Mouse (Mus musculus) gastrocnemius, postnatal 14 days (tissue): ENCODE measurements around the gene Carm1. TPM values are rescaled to one million over a fixed set of nuclear protein-coding genes. Genes with fewer than 3 reads are reported as not detected.
A peak's percentile ranks its signal among the peaks of the same experiment; 100 is the strongest.

Source experiments
- DNase-seq: peaks from one replicate; pipeline ENCODE4 v3.0.0; 2021; ENCODE audit warnings: mixed read lengths
- intact Hi-C: fragments of 180-260 bp; cut with DNase I; formaldehyde crosslinking; loops from one replicate; pipeline ENCODE4 v1.15.1; 2025; ENCODE audit warnings: low total_unique reads
- total RNA-seq, 2 experiments: library from RNA; stranded (reverse); gene quantifications; 2 replicates each; pipeline ENCODE4 v1.2.3; 2021

Gene Carm1
- total RNA-seq, 2 experiments from 2014 or later: 62.8 to 68.0 TPM

DNA sequence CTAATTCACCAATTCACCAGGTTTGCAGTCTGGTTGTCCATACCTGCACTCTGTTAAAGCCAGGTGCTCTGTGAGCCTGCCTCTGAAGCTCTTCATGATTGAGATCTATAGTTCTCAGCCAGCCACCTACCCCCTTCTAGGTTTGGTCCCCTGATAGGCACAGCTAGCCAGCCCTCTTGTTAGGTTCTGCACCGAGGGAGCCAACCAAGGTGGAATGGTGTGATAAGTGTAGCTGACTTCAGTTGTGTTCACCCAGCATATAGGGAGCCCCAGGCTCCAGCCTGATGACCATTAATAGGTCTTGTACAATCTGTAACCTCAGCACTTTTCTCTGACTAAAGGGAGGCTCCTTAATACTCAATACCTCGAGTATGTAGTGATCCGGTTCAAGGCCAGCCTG, 53.5 kb downstream of the Carm1 start:
- no peak for DNase-seq
- intact Hi-C loops: loop anchor here (5.0 to 10.0 kb wide), 2 partner anchors 72 to 275 kb away; no protein-coding TSS in a partner anchor

DNA sequence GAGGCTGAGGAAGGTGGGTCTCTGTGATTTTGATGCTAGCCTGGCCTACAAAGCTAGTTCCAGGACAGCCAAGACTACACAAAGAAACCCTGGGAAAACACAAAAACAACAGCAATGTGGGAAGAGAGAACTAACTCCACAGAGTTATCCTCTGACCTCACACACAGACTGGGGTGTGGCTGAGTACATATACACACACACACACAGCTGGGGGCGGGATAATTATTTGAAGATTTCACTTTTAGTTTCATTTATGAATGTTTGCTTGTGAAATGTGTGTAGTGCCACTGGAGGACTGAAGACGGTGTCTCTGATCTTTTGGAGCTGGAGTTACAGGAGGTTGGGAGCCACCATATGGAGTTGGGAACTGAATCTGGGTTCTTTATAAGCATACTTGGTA, 54.4 kb downstream of the Carm1 start:
- no peak for DNase-seq
- intact Hi-C loops: loop anchor here (5.0 to 10.0 kb wide), 2 partner anchors 71 to 274 kb away; no protein-coding TSS in a partner anchor

DNA sequence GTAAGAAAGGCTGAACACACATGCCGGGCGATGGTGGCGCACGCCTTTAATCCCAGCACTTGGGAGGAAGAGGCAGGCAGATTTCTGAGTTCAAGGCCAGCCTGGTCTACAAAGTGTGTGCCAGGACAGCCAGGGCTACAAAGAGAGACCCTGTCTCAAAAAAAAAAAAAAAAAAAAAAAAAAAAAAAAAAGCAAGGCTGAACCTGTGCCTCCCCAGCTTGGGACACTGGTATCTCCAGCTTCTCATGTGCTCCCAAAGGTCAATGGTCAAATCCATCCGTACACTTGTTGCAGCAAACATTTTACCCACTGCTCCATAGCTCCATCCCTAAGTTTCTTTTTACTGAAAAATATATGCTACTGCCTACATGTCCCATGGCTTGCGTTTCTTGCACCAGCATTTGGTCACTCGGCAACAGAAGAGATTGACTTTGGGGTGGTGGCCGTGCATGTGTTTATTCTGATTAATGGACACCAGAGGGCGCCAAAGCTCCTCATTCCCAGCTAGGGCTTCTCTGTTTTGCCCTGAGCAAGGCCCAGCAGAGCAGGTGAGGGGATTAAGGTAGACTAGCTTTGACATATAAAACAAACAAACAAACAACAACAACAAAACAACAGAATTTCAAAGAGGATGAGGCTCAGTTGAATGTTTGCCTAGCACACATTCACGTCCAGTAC, 55.2 kb downstream of the Carm1 start:
- intact Hi-C loops: loop anchor here (5.0 to 10.0 kb wide), 2 partner anchors 70 to 273 kb away; no protein-coding TSS in a partner anchor
- DNase-seq: peak; percentile 55

DNA sequence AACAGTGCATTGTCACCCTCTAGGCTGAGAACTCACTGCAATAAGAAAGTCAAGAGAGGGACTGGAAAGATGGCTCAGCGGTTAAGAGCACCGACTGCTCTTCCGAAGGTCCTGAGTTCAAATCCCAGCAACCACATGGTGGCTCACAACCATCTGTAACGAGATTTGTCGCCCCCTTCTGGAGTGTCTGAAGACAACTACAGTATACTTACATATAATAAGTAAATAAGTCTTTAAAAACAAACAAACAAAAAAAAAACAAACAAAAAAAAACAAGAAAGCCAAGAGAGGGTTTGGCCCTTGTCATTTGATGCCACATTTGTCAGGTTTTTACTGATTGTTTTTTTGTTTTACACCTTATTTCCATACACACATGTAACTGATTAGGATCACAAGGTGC, 57.4 kb downstream of the Carm1 start:
- intact Hi-C loops: loop anchor here (5.0 to 10.0 kb wide), 2 partner anchors 68 to 271 kb away; no protein-coding TSS in a partner anchor
- no peak for DNase-seq

DNA sequence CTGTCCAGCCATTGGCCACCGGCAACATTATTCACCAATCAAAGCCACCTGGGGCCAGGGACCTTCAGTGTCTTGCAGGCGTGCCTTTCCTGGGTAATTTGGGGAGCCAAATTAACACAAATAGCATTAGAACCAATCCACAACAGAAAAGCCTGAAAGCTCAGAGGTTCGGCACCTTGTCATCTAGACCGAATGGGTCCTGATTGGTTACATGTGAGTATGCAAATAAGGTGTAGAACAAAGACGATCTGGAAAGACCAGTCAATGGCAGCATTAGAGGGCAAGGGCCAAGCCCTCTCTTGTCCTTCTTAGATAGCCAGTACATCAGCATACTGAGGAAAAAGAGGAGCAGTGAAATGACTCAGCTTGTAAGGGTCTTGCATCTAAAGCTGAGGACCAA, 59.2 kb downstream of the Carm1 start:
- intact Hi-C loops: loop anchor here (10.0 kb wide), 1 partner anchor 269 kb away; no protein-coding TSS in a partner anchor
- no peak for DNase-seq

DNA sequence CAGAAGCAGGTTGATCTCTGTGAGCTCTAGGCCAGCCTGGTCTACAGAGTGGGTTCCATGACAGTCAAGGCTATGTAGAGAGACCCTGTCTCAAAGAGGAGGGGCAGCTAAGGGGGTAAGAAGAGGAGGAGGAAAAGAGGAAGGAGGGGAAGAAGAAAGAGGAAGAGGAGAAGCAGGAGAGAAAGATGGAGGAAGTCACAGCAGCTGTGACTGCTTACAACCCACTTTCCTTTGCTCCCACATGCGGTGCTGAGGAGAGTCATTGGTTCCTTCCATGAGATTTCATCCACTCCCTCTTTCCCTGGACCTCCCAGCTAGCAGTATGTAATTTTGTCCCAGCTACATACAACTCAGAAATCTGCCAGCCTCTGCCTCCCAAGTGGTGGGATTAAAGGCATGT, 60.0 kb downstream of the Carm1 start:
- intact Hi-C loops: loop anchor here (10.0 kb wide), 1 partner anchor 268 kb away; no protein-coding TSS in a partner anchor
- DNase-seq: no peak

DNA sequence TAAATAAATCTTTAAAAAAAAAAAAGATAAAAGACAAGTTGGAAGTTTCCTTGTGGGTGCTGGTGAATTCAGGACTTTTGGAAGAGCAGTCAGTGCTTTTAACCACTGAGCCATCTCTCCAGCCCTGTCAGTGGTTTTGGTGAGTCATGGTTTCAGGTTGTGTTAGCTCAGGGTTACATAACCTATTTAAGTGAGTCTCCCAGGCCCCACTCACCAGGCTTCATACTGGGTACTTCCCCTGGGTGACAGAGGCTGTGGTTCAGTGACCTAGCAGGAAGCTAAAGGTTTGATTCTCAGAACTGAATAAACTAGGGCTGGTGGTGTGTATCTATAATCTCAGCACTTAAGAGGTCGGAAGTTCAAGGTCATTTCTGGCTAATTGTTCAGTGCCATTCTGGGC, 63.2 kb downstream of the Carm1 start:
- intact Hi-C loops: loop anchor here (10.0 kb wide), 1 partner anchor 265 kb away; no protein-coding TSS in a partner anchor
- no peak for DNase-seq

DNA sequence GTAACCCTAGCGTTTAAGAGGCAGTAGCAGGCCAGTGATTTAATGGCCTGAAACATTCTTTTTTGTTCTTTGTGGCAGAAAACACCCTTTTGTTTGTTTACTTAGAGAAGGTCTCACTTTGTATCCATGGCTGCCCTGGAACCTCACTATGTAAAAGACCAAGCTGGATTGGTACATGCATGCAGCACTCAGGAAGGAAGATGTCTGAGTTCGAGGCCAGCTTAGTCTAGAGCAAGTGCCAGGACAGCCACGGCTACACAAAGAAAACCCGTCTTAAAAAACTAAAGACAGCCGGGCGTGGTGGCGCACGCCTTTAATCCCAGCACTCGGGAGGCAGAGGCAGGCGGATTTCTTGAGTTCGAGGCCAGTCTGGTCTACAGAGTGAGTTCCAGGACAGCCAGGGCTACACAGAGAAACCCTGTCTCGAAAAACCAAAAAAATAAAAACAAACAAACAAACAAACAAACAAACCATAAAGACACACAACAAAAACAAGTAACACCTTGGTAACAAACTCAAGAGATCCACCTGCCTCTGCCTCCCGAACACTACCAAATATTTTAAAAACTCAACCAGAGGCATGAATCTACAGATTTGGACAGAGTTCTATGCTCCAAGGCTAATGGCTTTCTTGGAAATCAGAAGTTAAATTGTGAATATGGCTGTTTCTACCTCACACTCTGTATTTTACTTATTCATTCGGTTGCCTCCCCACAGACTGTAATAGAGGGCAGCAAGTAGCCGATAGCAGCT, 68.3 kb downstream of the Carm1 start:
- no peak for DNase-seq

DNA sequence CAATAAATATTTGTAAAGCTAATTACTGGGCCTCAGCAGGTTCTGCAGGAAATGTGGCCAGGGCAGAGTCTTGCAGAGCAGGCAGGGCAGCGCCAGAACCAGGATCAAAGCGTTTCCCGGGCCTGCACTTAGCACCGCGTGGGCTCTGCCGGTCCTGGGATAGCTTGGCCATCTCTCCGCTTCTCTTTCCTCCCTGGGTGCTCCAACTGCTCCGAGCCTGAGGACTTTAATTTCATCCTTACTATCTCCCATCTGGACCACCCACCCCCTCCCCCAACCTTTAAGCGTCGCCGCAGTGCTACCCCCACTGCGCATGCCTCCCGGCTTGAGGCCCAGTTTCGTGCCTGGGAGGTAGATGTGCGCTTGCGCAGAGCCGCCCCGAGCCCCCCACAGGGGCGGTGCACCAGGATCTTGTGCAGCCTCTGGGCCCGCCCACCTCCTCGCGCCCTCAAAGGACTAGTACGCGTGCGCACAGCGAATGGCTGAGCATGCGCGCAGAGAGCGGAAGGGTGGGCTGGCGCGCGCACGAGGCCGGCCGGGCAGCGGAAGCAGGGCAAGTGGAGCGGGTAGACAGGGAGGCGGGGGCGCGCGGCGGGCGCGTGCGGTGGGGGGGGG, 69.0 kb downstream of the Carm1 start, which contains the start of gene Smarca4:
TSS of gene Smarca4 (plus strand) at position 553 of the 615 bp plus-strand sequence.
- peak; percentile 99 for DNase-seq
- intact Hi-C loops: no loop called here

More for the DNA sequence above, 68.3 kb downstream of the Carm1 start:
- intact Hi-C loops: no loop called here

DNA sequence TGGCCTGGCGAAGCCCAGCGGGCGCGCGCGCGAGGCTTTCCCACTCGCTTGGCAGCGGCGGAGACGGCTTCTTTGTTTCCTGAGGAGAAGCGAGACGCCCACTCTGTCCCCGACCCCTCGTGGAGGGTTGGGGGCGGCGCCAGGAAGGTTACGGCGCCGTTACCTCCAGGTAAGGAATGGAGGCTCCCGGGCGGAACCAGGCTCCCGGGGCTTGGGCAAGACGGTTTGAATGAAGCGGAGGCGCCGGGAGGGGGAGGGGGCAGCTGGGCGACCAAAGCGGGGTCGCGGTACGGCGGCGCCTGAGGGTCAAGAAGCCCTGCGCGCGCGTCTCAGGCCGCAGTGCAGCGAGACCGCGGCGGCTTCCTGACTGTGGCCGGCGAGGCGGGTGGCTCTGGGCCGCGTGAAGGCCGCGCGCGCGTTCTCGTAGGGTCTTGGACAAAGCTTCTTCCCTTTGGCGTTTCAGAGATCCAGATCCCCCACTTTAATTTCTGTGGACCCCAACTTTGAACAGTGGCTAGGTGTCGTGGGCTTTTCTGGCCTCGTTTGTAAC, 69.6 kb downstream of the Carm1 start:
- DNase-seq: peak; percentile 92
- intact Hi-C loops: no loop called here

DNA sequence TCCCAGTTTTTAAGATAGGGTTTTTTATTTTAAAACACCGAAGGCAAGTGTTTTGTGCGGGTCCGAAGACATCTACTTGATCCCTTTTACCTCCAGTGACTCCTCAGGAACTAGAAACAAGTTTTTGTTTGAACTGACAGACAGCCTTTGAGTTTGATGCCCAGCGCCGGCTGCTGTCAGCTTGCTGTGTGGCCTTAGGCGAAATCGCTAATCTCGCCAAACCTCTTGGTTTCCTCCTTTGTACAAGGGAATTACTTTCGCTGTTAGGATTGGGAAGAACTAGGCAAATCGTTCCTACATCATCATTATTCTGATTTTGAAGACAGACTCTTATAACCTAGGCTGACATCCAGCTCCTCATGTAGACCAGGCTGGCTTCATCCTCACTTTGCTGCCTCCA, 70.4 kb downstream of the Carm1 start:
- intact Hi-C loops: no loop called here
- no peak for DNase-seq

DNA sequence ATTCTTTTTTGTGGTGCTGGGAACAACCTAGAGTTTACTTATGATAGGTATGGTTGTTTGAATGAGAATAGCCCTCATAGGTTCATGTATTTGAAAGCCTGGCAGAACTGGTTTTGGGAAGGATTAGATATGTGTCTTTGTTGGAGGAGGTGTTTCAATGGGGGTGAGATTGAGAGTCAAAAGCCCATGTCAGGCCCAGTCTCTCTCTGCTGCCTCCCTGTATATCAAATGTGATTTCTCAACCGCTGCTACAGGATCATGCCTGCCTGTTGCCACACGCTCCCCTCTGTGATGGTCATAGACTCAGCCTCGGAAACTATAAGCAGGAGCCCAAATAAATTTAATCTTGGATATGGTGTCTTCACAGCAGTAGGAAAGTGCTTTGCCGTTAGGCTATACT, 73.5 kb downstream of the Carm1 start:
- intact Hi-C loops: no loop called here
- DNase-seq: no peak

DNA sequence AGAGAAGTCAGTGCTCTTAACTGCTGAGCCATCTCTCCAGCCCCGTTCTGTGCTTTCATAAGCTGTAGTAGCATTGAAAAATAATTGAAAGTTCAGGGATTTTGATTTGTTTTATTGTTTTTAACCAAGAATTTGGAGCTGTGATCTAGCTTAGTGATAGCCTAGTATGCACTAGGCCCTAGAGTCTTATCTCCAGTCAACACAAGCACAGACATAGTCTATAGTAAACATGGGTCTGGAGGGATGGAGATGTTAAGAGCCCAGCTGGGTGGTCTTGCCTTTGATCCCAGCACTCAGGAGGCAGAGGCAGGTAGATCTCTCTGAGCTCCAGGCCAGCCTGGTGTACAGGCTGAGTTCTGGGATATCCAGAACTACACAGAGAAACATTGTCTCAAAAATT, 76.0 kb downstream of the Carm1 start:
- intact Hi-C loops: no loop called here
- no peak for DNase-seq

DNA sequence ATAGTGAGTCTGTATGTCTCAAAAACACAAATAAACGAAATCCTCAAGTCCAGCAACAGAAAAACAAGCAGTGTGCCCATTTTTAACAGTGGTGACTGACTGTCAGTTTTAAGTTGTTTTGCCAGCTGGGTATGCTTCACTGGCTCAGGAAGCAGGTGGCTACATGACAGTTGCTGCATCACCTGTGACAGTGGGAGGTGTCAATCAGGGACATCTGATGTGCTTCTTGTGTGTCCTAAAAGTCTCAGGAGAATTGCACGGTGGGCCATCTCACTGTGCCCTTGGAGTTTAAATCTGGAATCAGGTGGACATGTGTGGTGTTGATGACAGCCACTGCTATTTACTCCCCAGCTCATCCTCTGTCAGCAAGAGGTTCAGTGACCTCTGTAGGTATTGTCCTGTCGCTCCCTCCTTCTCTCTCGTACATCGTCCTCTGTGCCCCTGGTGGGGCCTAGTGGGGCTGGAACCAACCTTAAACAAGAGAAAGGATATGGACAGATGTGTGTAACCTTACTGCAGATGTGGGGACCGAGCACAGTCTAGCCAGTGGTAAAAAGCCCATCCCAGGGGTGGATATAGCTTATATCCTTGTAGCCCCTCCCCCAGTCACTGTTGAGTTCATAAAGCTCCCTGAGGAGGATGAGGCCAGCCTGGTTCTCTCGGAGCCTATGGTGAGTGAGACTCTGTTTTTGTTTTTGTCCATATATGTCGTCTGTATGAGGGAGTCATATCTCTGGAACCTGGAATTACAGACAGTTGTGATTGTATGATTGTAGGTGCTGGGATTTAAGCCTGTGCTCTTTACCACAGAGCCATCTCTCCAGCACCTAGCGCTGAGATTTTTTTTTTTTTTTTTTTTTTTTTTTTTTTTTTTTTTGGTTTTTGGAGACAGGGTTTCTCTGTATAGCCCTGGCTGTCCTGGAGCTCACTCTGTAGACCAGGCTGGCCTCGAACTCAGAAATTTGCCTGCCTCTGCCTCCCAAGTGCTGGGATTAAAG, 78.9 kb downstream of the Carm1 start:
- intact Hi-C loops: no loop called here
- DNase-seq: no peak

DNA sequence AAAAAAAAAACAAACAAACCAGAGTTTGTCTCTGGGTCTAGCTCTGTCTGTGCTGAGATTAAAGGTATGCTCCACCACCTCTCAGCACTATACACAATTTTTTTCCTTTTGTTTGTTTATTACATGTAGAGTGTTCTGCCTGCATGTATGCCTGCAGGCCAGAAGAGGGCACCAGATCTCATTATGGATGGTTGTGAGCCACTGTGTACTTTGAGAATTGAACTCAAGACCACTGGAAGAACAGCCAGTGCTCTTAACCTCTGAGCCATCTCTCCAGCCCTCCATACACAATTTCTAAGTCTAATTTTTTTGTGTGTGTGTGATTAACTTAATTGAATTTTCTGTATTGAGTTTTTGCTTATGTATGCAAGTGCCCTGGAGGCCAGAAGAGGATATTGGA, 79.9 kb downstream of the Carm1 start:
- intact Hi-C loops: no loop called here
- no peak for DNase-seq

DNA sequence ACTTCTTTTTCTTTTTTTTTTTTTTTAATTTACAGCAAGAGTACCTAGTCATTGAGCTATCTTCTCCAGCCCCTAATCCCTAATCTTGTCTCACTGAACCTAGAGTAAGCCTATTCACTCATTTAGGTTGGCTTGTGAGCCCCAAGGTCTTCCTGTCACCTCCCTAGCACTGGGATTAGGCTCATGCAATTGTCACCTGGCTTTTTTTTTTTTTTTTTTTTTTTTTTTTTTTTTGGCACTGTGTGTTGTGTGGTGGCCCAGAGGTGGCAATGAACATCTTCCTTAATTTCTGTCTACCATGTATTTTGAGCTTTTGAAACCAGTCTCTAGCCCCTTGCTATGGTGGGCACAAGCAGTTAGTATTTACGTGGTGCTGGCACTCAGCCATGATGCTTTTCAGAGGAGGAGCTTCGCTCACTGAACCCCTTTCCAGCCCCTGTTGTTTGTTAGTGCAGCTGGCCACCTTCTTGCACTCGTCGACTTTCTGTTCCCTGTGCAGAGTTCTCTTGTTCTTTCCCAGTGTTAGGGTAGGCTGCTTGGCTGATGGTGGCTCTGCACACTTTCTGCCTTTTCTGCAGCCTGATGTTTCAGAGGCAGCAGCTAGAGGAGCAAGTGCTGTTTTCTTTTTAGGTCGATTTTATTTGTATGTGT, 80.6 kb downstream of the Carm1 start:
- intact Hi-C loops: no loop called here
- no peak for DNase-seq

DNA sequence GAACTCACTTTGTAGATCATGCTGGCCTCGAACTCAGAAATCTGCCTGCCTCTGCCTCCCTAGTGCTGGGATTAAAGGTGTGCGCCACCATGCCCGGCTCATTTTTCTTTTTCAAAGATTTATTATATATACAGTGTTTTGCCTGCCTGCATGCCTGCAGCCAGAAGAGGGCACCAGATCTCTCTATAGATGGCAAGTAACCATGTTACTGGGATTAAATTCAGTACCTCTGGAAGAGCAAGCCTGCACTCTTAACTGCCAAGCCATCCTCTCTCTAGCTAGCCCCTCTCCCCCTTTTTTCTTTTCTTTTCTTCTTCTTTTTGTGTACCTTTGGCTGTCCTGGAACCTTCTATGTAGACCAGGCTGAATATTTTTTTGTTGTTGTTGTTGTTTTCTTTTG, 84.0 kb downstream of the Carm1 start:
- intact Hi-C loops: no loop called here
- DNase-seq: peak; percentile 36

DNA sequence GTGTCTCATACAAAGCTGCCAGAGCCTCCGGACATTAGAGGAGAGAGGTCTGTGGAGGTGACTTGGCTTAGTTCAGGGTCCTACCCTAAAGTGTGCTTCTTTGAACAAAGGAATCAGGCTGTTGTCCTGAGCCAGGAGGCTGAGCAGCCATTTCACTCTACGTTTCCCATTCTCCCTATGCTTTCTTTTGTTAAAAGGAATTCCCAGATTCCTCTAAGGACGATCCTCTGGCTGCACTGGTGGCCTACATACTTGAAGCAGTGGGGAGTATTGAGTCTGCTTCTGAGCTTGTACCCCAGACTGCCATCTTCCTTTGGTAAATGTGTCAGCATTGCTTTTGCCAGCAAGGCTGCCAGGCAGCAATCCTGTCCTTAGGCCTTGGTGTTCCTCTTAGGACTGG, 86.4 kb downstream of the Carm1 start:
- intact Hi-C loops: no loop called here
- DNase-seq: no peak
